ENCODE assay signal across 8 mouse cellular contexts in the genomic region with DNA sequence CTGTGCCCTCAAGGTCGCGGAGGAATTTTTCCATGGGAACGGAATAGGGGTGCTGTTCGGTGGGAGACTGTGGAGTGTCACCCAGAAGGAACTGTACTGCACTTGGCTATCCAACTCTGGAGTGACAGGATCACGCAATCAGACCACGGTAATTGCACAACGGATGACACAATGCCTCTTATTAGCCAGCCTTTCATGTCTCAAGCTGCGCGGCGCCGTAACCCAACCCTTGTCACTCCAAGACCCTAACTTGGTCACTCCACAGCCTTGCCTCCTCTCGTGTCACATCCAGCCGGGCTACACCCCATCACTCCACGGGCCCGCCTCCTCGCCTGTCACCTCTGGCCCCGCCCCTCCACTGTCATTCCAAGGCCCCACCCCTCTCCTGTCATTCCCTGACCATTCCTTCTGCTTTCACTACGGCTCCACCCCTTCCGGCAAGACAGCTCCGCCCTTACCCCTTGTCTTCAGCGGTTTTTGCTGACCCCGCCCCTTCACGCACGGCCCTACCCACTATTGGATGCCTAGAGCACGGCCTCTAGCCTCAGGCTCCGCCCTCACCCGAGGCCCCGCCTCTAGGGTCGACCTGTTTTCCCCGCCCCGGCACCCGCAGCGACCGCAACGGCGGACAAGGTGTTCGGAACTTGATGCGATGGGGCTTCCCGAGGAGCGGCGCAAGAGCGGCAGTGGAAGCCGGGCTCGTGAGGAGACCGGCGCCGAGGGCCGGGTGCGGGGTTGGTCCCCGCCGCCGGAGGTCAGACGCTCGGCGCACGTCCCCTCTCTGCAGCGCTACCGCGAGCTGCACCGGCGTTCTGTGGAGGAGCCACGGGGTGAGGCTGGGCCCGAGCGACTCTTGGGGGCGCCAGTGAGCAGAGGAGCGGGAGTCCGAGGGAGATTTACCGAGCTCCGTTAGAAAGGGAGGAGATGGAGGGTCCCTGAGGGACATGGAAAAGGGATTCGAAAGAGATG. TPM values are rescaled to one million over a fixed set of nuclear protein-coding genes. Genes with fewer than 3 reads are reported as not detected.
DNase-seq lines count a peak whose midpoint lies in the region; ATAC-seq and TF ChIP-seq lines count a peak whose summit lies in the region.

A gene (plus strand): TSS at position 494 of the 969 bp plus-strand sequence.
A gene (minus strand): TSS at position 783 of the 969 bp plus-strand sequence.

- no peaks in the 10 kb centered on the region for H3K9me3 ChIP-seq in E14TG2a.4 (ENCODE audit: low read length)
- no peaks in the 10 kb centered on the region for H3K9me3 ChIP-seq in forebrain, embryonic 12.5 days
- no peaks in the 10 kb centered on the region for H3K9me3 ChIP-seq in heart, postnatal 0 days (replicated peaks; ENCODE audit: control insufficient read depth, low read length)
- no peaks in the 10 kb centered on the region for H3K9me3 ChIP-seq in liver, embryonic 16.5 days (replicated peaks; ENCODE audit: control insufficient read depth, low read length)
- H3K9me3 ChIP-seq in neural tube, embryonic 13.5 days: no peaks in the 10 kb centered on the region

- H3K36me3 ChIP-seq in E14TG2a.4 (ENCODE audit: insufficient read depth, low read length): no peaks in the 10 kb centered on the region
- no peaks in the 10 kb centered on the region for H3K36me3 ChIP-seq in forebrain, embryonic 12.5 days (replicated peaks)
- H3K36me3 ChIP-seq in heart, postnatal 0 days (replicated peaks; ENCODE audit: control insufficient read depth, insufficient read depth, low read length): no peaks in the 10 kb centered on the region
- no peaks in the 10 kb centered on the region for H3K36me3 ChIP-seq in liver, embryonic 16.5 days (ENCODE audit: control insufficient read depth, insufficient read depth)
- no peaks in the 10 kb centered on the region for H3K36me3 ChIP-seq in neural tube, embryonic 13.5 days
- H3K36me3 ChIP-seq in testis, adult 2 months (ENCODE audit: control insufficient read depth, insufficient read depth, low read length): no peaks in the 10 kb centered on the region

- peak; percentile 49 for TF ChIP-seq CTCF in E14TG2a.4 (conservative IDR thresholded peaks at IDR 0.05; ENCODE audit: low read length)
- peak; percentile 76 for TF ChIP-seq CTCF in heart, postnatal 0 days (IDR thresholded peaks at IDR 0.05; ENCODE audit: low read depth)
- peak; percentile 36; the same call in 1 of the 2 replicates for TF ChIP-seq CTCF in testis, adult 2 months (IDR thresholded peaks at IDR 0.05; ENCODE audit: control insufficient read depth, insufficient read depth, insufficient replicate concordance, low read depth, low read length)

- TF ChIP-seq POLR2A in testis, adult 2 months (IDR thresholded peaks at IDR 0.05; ENCODE audit: control insufficient read depth, low read depth, low read length): peak; percentile 73

- DNase-seq in c-Kit-positive CD71-positive TER-119-positive erythroid progenitor cells, embryonic 14.5 days (ENCODE audit: low spot score): peak; percentile 98
- peak; percentile 99 for DNase-seq in heart, postnatal 0 days (ENCODE audit: low spot score)
- DNase-seq in kidney, postnatal 4 days: peak; percentile 99 to 100

- 3% methylated on average over 69 of the region's 70 CpGs for WGBS in forebrain, embryonic 12.5 days
- 3% methylated on average over 67 of the region's 70 CpGs for WGBS in heart, postnatal 0 days
- WGBS in liver, embryonic 16.5 days (ENCODE audit: insufficient replicate concordance): 2% methylated on average over 70 of the region's 70 CpGs
- WGBS in neural tube, embryonic 13.5 days: 3% methylated on average over 70 of the region's 70 CpGs

- H3K9ac ChIP-seq in forebrain, embryonic 12.5 days: peak within 1 kb of the TSS; percentile 64
- H3K9ac ChIP-seq in heart, postnatal 0 days (replicated peaks; ENCODE audit: low read depth, low read length): peak within 1 kb of the TSS; percentile 65
- peak within 1 kb of the TSS; percentile 85 for H3K9ac ChIP-seq in liver, embryonic 16.5 days (ENCODE audit: low read depth, low read length)
- peak within 1 kb of the TSS; percentile 75 for H3K9ac ChIP-seq in neural tube, embryonic 13.5 days

- peak; percentile 98 for ATAC-seq in forebrain, embryonic 12.5 days (ENCODE audit: low FRiP score)
- peak; percentile 99 for ATAC-seq in heart, postnatal 0 days (ENCODE audit: insufficient read depth, low read depth)
- ATAC-seq in liver, embryonic 16.5 days (ENCODE audit: low read depth): peak; percentile 97
- ATAC-seq in neural tube, embryonic 13.5 days (ENCODE audit: low read depth): peak; percentile 98

- peak within 1 kb of the TSS; percentile 81 for H3K27ac ChIP-seq in forebrain, embryonic 12.5 days
- peak within 1 kb of the TSS; percentile 82 for H3K27ac ChIP-seq in heart, postnatal 0 days (ENCODE audit: low read depth)
- H3K27ac ChIP-seq in liver, embryonic 16.5 days (ENCODE audit: low read length): peak within 1 kb of the TSS; percentile 86
- peak within 1 kb of the TSS; percentile 86 for H3K27ac ChIP-seq in neural tube, embryonic 13.5 days (replicated peaks)
- peak within 1 kb of the TSS; percentile 77 for H3K27ac ChIP-seq in testis, adult 2 months (ENCODE audit: control insufficient read depth, insufficient read depth, low read depth, low read length)

- peaks cover 36% of the 10 kb centered on the region for H3K27me3 ChIP-seq in E14TG2a.4 (ENCODE audit: insufficient read depth, low read length)
- H3K27me3 ChIP-seq in forebrain, embryonic 12.5 days: peaks cover 5% of the 10 kb centered on the region; the same call in 1 of the 2 replicates
- H3K27me3 ChIP-seq in heart, postnatal 0 days (ENCODE audit: control insufficient read depth, insufficient read depth, low read length): peaks cover 17% of the 10 kb centered on the region
- H3K27me3 ChIP-seq in liver, embryonic 16.5 days (ENCODE audit: control insufficient read depth, insufficient read depth, low read depth, low read length): peaks cover 26% of the 10 kb centered on the region
- no peaks in the 10 kb centered on the region for H3K27me3 ChIP-seq in neural tube, embryonic 13.5 days
- no peaks in the 10 kb centered on the region for H3K27me3 ChIP-seq in testis, adult 2 months (ENCODE audit: control insufficient read depth, insufficient read depth, low read length)

- H3K4me2 ChIP-seq in forebrain, embryonic 12.5 days: peak within 1 kb of the TSS; percentile 79
- peak within 1 kb of the TSS; percentile 95 for H3K4me2 ChIP-seq in heart, postnatal 0 days (ENCODE audit: low read depth, low read length)
- peak within 1 kb of the TSS; percentile 82 for H3K4me2 ChIP-seq in liver, embryonic 16.5 days (ENCODE audit: low read depth, low read length)
- H3K4me2 ChIP-seq in neural tube, embryonic 13.5 days: peak within 1 kb of the TSS; percentile 80

- H3K4me3 ChIP-seq in E14TG2a.4 (replicated peaks; ENCODE audit: low read length): peak within 1 kb of the TSS; percentile 95
- H3K4me3 ChIP-seq in forebrain, embryonic 12.5 days (replicated peaks): peak within 1 kb of the TSS; percentile 67
- H3K4me3 ChIP-seq in heart, postnatal 0 days (ENCODE audit: low read depth, low read length): peak within 1 kb of the TSS; percentile 87
- peak within 1 kb of the TSS; percentile 93 for H3K4me3 ChIP-seq in liver, embryonic 16.5 days (ENCODE audit: low read depth, low read length)
- peak within 1 kb of the TSS; percentile 73 for H3K4me3 ChIP-seq in neural tube, embryonic 13.5 days
- peak within 1 kb of the TSS; percentile 94 for H3K4me3 ChIP-seq in testis, adult 2 months (ENCODE audit: control insufficient read depth, low read depth, low read length)

- no peak for TF ChIP-seq EP300 in heart, postnatal 0 days (IDR thresholded peaks at IDR 0.05; ENCODE audit: low read depth)

- H3K4me1 ChIP-seq in E14TG2a.4 (replicated peaks; ENCODE audit: low read depth, low read length): peaks cover 27% of the 10 kb centered on the region
- peaks cover 37% of the 10 kb centered on the region for H3K4me1 ChIP-seq in forebrain, embryonic 12.5 days
- H3K4me1 ChIP-seq in heart, postnatal 0 days (ENCODE audit: control insufficient read depth, insufficient read depth): peaks cover 10% of the 10 kb centered on the region
- H3K4me1 ChIP-seq in liver, embryonic 16.5 days (ENCODE audit: control insufficient read depth, low read depth, low read length): peaks cover 16% of the 10 kb centered on the region
- H3K4me1 ChIP-seq in neural tube, embryonic 13.5 days (replicated peaks): peaks cover 36% of the 10 kb centered on the region
- peaks cover 5% of the 10 kb centered on the region for H3K4me1 ChIP-seq in testis, adult 2 months (ENCODE audit: control insufficient read depth, insufficient read depth, low read length)

RNA-seq across cellular contexts. Expression of the first gene that starts in this region (rescaled TPM):
- 22.5 and 22.9 TPM in 2 replicates for polyA plus RNA-seq in forebrain, embryonic 12.5 days (2016; fragmentation: Nextera tagmentation; extraction: Ambion mirVana)
- total RNA-seq in heart, postnatal 0 days (2014; rRNA removed; ENCODE audit: low replicate concordance): 40.5 and 47.9 TPM in 2 replicates
- 20.1 and 22.2 TPM in 2 replicates for polyA plus RNA-seq in heart, postnatal 0 days (2015; fragmentation: Nextera tagmentation; extraction: Ambion mirVana)
- 24.6 and 29.6 TPM in 2 replicates for polyA plus RNA-seq in liver, embryonic 16.5 days (2015; fragmentation: Nextera tagmentation; extraction: Ambion mirVana)
- 28.3 and 29.8 TPM in 2 replicates for polyA plus RNA-seq in neural tube, embryonic 13.5 days (2015; fragmentation: Nextera tagmentation; extraction: Ambion mirVana)
- 59.5 TPM in 2 replicates for polyA plus RNA-seq in testis, adult 2 months (2012; rRNA removed)

RNA-seq across cellular contexts. Expression of the second gene that starts in this region (rescaled TPM):
- 27.5 and 32.1 TPM in 2 replicates for polyA plus RNA-seq in forebrain, embryonic 12.5 days (2016; fragmentation: Nextera tagmentation; extraction: Ambion mirVana)
- total RNA-seq in heart, postnatal 0 days (2014; rRNA removed; ENCODE audit: low replicate concordance): 2.9 and 4.7 TPM in 2 replicates
- 0.81 and 0.98 TPM in 2 replicates for polyA plus RNA-seq in heart, postnatal 0 days (2015; fragmentation: Nextera tagmentation; extraction: Ambion mirVana)
- polyA plus RNA-seq in liver, embryonic 16.5 days (2015; fragmentation: Nextera tagmentation; extraction: Ambion mirVana): 0.17 and 0.20 TPM in 2 replicates
- 69.9 and 79.2 TPM in 2 replicates for polyA plus RNA-seq in neural tube, embryonic 13.5 days (2015; fragmentation: Nextera tagmentation; extraction: Ambion mirVana)
- 70.4 and 76.2 TPM in 2 replicates for polyA plus RNA-seq in testis, adult 2 months (2012; rRNA removed)

Comparison
In these comparisons a context has a peak if more than half of its experiments do, and no peak if none do; other contexts are left out.
1. Peak in every context shown above with its lines: DNase-seq, ATAC-seq, H3K4me3 ChIP-seq and H3K27ac ChIP-seq.
2. RNA of the second gene that starts in this region (polyA plus RNA-seq): 69.9 to 79.2 TPM in neural tube, embryonic 13.5 days, 70.4 to 76.2 TPM in testis, adult 2 months and 27.5 to 32.1 TPM in forebrain, embryonic 12.5 days; 0.81 to 0.98 TPM in heart, postnatal 0 days and 0.17 to 0.20 TPM in liver, embryonic 16.5 days; every median in the first group is over 10 times any median in the second.